Mouse (Mus musculus): ENCODE measurements around the gene Nfkbib. TPM values are rescaled to one million over a fixed set of nuclear protein-coding genes. Genes with fewer than 3 reads are reported as not detected.

Nfkbib gene
- 18.0 and 19.2 TPM in 2 replicates for total RNA-seq (2014; rRNA removed)
- 59.8 and 75.4 TPM in 2 replicates for polyA plus RNA-seq (2015; fragmentation: Nextera tagmentation; extraction: Ambion mirVana)

DNA sequence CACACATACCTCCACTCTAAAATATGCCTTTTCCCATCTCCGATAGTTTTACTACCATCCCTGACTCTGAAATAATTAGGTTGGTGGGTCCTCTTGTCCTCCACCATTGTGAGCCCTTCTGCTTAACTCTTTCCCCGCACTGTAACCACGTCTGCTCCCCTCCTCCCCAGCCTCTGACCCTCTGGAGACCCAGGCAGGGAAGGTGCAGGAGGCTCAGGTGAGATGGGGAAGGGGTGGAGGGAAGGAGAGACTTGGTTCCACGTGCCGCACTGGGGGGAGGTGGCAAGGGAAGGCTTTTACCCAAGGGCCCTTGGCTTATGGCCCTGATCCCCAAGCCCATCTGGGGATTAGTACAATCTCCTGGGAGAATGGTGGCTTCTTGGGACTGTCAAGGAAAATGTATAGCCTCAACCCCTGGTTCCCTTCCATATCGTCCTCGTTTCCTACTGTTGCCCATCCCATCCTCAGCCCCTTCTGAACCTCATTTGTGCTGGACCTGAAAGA, at the start of gene Nfkbib:
Nfkbib (minus strand) TSS at position 51 of the 504 bp plus-strand sequence.
- ATAC-seq (no peak), DNase-seq (no peak)
- Histone ChIP-seq H3K9ac (peak within 1 kb of the TSS; percentile 67), H3K27ac (ENCODE audit: low read depth, low read length) (no peak within 1 kb of the TSS), H3K36me3 (ENCODE audit: insufficient read depth) (peaks cover 5% of the 10 kb centered on the region; the same call in 1 of the 2 replicates), H3K4me2 (ENCODE audit: low read depth) (peak within 1 kb of the TSS; percentile 63), H3K27me3 (ENCODE audit: insufficient read depth, low read length) (no peaks in the 10 kb centered on the region), H3K4me3 (ENCODE audit: low read depth, low read length) (peak within 1 kb of the TSS; percentile 89), H3K9me3 (ENCODE audit: low read length) (no peaks in the 10 kb centered on the region), H3K4me1 (ENCODE audit: insufficient read depth) (peaks cover 13% of the 10 kb centered on the region)
- TF ChIP-seq CTCF (IDR thresholded peaks at IDR 0.05; ENCODE audit: low read depth) = no peak
- WGBS = 66% methylated on average over 7 of the region's 7 CpGs

DNA sequence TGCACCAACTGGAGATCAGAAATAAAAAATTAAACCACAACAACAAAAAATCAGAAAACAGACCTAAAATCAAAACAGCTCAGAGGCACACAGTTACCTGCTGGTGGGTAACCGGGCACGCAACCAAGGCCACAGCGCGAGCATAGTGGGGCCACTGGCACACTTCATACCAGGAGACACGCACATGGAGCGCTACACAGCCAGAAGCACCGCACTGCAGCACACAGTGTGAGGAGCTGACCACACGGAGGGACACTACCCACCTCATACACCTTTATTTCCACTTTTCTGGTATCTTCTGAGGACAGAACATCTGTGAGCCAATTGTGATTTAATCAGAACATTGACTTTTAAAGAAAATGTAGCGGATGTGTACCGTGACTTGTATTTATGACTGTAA, 49.6 kb upstream of the Nfkbib start:
- no peak overlapping the region for H3K27ac ChIP-seq (ENCODE audit: low read depth, low read length)
- 88% methylated on average over 10 of the region's 10 CpGs for WGBS
- no peaks in the 10 kb centered on the region for H3K27me3 ChIP-seq (ENCODE audit: insufficient read depth, low read length)
- H3K4me2 ChIP-seq (ENCODE audit: low read depth) = no peak overlapping the region
- no peaks in the 10 kb centered on the region for H3K9me3 ChIP-seq (ENCODE audit: low read length)
- peaks cover 86% of the 10 kb centered on the region for H3K36me3 ChIP-seq (ENCODE audit: insufficient read depth)
- H3K9ac ChIP-seq = no peak overlapping the region
- H3K4me3 ChIP-seq (ENCODE audit: low read depth, low read length) = no peak overlapping the region
- peaks cover 11% of the 10 kb centered on the region for H3K4me1 ChIP-seq (ENCODE audit: insufficient read depth)
- TF ChIP-seq CTCF (IDR thresholded peaks at IDR 0.05; ENCODE audit: low read depth) = no peak
- ATAC-seq (no peak), DNase-seq (no peak)

DNA sequence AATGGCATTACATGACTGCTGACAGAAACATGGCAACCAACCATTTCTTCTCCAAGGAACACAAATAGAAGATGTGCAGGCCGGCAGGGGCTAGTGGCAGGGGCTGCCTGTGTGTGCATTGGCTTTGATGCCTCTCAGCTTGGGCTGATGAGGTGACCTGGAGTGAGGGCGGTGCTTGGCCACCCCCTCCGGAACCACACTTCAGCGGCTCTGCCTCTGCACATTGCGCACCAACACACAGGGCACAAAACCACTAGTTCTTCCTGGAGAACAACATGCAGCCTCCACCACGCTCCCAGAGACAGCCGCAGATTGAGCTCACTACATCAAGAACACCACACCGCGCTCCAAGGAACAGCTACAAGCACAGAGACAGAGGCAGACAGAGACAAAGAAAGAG, 48.9 kb upstream of the Nfkbib start:
- ATAC-seq (no peak), DNase-seq (no peak)
- Histone ChIP-seq H3K9me3 (ENCODE audit: low read length) (no peaks in the 10 kb centered on the region), H3K4me3 (ENCODE audit: low read depth, low read length) (no peak overlapping the region), H3K9ac (no peak overlapping the region), H3K4me1 (ENCODE audit: insufficient read depth) (peaks cover 11% of the 10 kb centered on the region), H3K4me2 (ENCODE audit: low read depth) (no peak overlapping the region), H3K27ac (ENCODE audit: low read depth, low read length) (no peak overlapping the region), H3K27me3 (ENCODE audit: insufficient read depth, low read length) (no peaks in the 10 kb centered on the region), H3K36me3 (ENCODE audit: insufficient read depth) (peaks cover 79% of the 10 kb centered on the region)
- no peak for TF ChIP-seq CTCF (IDR thresholded peaks at IDR 0.05; ENCODE audit: low read depth)
- WGBS = 80% methylated on average over 9 of the region's 9 CpGs

DNA sequence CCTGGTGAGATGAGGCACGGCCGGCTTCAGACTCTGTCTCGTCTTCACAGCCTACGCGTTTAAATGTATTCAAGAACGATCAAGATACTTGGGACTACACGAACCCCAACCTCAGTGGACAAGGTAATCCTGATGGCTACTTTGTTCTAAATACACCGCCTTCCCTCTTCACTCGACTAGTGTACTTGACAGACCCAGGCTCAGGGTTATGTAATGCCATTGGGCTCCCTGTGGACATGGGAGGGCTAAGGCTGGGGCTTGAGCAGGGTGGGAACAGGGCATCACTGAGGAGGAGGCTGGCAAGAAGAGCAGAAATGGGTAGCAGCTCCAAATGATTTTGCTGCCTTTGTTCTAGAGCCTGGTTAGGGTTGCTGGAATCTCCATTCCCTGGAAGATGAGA, 47.9 kb upstream of the Nfkbib start:
- TF ChIP-seq CTCF (IDR thresholded peaks at IDR 0.05; ENCODE audit: low read depth) = no peak

DNA sequence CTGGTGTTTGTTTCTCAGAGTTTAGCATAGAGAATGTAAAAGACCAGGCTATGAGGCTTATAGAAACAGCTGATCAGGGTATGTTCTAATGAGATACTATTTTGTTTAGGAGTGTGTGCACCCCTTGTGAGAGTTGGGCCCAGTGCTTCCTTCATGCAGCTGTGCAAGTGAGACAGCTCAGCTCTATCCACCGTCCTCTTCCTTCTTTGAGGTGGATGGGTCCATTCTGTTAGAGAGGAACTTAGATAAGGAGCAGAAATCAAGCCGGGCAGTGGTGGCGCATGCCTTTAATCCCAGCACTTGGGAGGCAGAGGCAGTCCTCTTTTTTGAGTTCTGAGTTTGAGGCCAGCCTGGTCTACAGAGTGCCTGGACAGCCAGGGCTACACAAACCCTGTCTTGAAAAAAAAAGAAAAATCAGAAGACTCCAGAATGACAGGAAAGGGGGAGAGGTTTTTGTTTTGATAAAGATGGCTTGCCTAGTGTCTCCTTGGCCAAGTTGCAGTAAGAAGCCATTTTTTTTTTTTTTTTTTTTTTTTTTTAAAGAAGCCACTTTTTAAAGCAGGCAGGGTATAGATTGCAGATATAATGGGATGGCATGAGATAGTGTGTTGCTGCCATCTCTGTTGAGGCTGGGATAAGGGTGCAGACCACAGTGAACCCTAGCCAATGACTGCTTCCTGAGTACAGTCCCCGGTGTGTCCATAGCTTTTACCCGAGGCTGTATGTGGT, 47.2 kb upstream of the Nfkbib start:
- no peaks in the 10 kb centered on the region for H3K27me3 ChIP-seq (ENCODE audit: insufficient read depth, low read length)
- no peak overlapping the region for H3K4me3 ChIP-seq (ENCODE audit: low read depth, low read length)
- H3K36me3 ChIP-seq (ENCODE audit: insufficient read depth) = peaks cover 62% of the 10 kb centered on the region
- H3K9me3 ChIP-seq (ENCODE audit: low read length) = no peaks in the 10 kb centered on the region
- ATAC-seq (no peak), DNase-seq (no peak)
- no peak overlapping the region for H3K9ac ChIP-seq
- H3K4me1 ChIP-seq (ENCODE audit: insufficient read depth) = peaks cover 11% of the 10 kb centered on the region
- H3K27ac ChIP-seq (ENCODE audit: low read depth, low read length) = no peak overlapping the region
- WGBS = 90% methylated on average over 5 of the region's 5 CpGs
- H3K4me2 ChIP-seq (ENCODE audit: low read depth) = no peak overlapping the region
- TF ChIP-seq CTCF (IDR thresholded peaks at IDR 0.05; ENCODE audit: low read depth) = no peak

More for the DNA sequence above, 47.9 kb upstream of the Nfkbib start:
- Histone ChIP-seq H3K36me3 (ENCODE audit: insufficient read depth) (peaks cover 70% of the 10 kb centered on the region), H3K27ac (ENCODE audit: low read depth, low read length) (no peak overlapping the region), H3K4me1 (ENCODE audit: insufficient read depth) (peaks cover 11% of the 10 kb centered on the region), H3K27me3 (ENCODE audit: insufficient read depth, low read length) (no peaks in the 10 kb centered on the region), H3K4me3 (ENCODE audit: low read depth, low read length) (no peak overlapping the region), H3K9ac (no peak overlapping the region), H3K4me2 (ENCODE audit: low read depth) (no peak overlapping the region), H3K9me3 (ENCODE audit: low read length) (no peaks in the 10 kb centered on the region)
- WGBS = 92% methylated on average over 9 of the region's 9 CpGs
- DNase-seq (no peak), ATAC-seq (no peak)

DNA sequence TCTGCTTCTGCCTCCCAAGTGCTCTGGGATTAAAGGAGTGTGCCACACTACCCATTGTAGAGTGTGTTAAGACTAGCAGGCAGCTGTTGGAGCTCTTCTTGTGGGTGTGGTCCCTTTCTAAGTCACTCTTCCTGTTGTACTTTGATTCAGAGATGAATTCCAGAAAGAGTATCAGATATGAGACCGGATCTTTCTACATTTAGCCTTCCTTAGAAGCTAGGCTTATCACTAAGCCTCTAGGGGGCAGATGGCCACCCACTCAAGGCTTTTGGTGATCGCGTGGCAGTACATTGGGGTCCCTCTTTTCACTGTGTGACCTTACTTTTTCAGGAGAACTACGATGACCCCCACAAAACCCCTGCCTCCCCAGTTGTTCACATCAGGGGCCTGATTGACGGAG, 45.6 kb upstream of the Nfkbib start:
- H3K4me3 ChIP-seq (ENCODE audit: low read depth, low read length) = no peak overlapping the region

DNA sequence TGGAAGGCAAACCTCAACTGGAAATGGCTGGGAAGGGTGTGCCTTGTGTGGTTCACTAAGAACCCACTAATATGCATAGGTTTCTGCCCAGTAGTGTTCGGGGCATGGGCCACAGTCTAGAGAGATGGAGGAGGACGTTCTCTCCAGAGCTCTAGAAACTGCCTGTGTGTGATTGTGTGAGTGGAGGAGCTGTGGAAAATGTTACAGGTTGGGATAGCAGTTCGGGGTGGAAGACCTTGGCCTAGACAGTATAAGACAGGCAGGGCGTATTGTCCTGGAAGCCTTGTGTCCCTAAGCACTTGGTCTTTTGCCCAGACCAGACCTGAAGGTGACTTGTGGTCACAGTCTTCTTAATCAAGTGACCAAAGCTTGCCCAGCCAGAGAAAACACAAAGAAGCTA, 45.1 kb upstream of the Nfkbib start:
- H3K4me3 ChIP-seq (ENCODE audit: low read depth, low read length) = peak overlapping the region; percentile 97
- H3K27me3 ChIP-seq (ENCODE audit: insufficient read depth, low read length) = no peaks in the 10 kb centered on the region
- H3K9ac ChIP-seq = no peak overlapping the region
- WGBS = 65% methylated on average over 4 of the region's 4 CpGs
- no peak for TF ChIP-seq CTCF (IDR thresholded peaks at IDR 0.05; ENCODE audit: low read depth)
- peak overlapping the region; percentile 69 for H3K4me2 ChIP-seq (ENCODE audit: low read depth)
- ATAC-seq (no peak), DNase-seq (no peak)
- peaks cover 16% of the 10 kb centered on the region for H3K4me1 ChIP-seq (ENCODE audit: insufficient read depth)
- H3K9me3 ChIP-seq (ENCODE audit: low read length) = no peaks in the 10 kb centered on the region
- H3K36me3 ChIP-seq (ENCODE audit: insufficient read depth) = peaks cover 44% of the 10 kb centered on the region
- H3K27ac ChIP-seq (ENCODE audit: low read depth, low read length) = no peak overlapping the region

More for the DNA sequence above, 45.6 kb upstream of the Nfkbib start:
- Histone ChIP-seq H3K9me3 (ENCODE audit: low read length) (no peaks in the 10 kb centered on the region), H3K36me3 (ENCODE audit: insufficient read depth) (peaks cover 49% of the 10 kb centered on the region), H3K4me1 (ENCODE audit: insufficient read depth) (peaks cover 14% of the 10 kb centered on the region), H3K4me2 (ENCODE audit: low read depth) (peak overlapping the region; percentile 69), H3K27me3 (ENCODE audit: insufficient read depth, low read length) (no peaks in the 10 kb centered on the region), H3K9ac (no peak overlapping the region), H3K27ac (ENCODE audit: low read depth, low read length) (no peak overlapping the region)
- DNase-seq = no peak
- WGBS = 74% methylated on average over 5 of the region's 5 CpGs
- no peak for ATAC-seq
- TF ChIP-seq CTCF (IDR thresholded peaks at IDR 0.05; ENCODE audit: low read depth) = no peak
